Mouse (Mus musculus): ENCODE measurements around the gene Tbc1d24.
"Not testable (repeated sequence)": the region's sequence is repeated elsewhere in the genome, so short reads cannot be mapped to it uniquely, and the experiment has no call there.

The Tbc1d24 gene

DNA sequence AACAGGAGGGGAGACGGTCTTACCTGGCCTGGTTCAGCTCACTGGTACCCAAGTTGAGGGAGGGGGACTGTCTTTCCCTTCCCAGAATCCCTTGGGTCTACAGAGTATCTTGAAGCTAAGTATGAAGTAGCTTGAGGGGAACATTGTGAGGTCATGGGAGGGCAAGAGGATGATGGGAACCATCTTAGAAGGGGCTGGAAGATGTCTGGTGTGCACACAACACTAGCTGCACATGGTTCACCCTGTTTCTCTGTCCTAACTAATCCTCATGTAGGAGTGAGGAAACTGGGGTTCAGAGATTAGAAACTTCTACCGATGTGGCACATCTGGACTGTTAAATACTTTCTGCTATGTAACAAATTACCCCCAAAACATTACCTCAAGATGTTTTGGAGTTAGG lies 54.5 kb downstream of the Tbc1d24 start, which contains the start of gene Pdpk1:
Pdpk1 (minus strand) TSS at position 101 of the 400 bp plus-strand sequence.
- DNase-seq (ENCODE audit: low spot score in 2 of 2): no peak

GRCm38 (mm10) chr17:24149421-24149820 lies 55.9 kb downstream of the Tbc1d24 start:
- no peak for DNase-seq (ENCODE audit: low spot score in 2 of 2)

GRCm38 (mm10) chr17:24142897-24143296 lies 62.5 kb downstream of the Tbc1d24 start:
- DNase-seq (ENCODE audit: low spot score in 2 of 2): no peak

DNA sequence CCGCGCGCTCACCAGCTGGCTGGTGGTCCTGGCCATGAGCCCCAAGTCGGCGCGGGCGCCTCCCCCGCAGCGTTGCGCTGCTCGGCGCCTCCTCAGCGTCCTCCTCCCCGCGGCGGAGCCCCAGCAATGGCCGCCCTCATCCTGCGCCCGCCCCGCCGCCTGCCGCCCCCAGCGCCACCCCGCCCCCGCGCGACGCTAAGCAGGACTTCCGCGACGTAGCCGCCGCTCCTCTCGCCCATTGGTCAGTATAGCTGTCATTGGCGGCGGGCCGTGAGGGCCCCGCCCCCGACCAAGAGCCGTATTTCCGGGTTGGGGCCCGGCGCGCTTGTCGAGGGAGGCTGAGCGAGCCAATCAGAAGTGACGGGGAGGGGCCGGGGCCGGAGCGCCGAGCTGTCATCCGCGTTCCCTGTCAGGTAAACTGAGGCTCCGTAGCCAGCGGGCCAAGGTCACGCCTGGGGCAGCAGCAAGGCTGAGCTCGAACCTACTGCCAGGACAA lies 63.9 kb downstream of the Tbc1d24 start:
- DNase-seq (ENCODE audit: low spot score in 2 of 2): peak; percentile 92 to 97

GRCm38 (mm10) chr17:24140845-24141424 lies 64.4 kb downstream of the Tbc1d24 start:
- DNase-seq (ENCODE audit: low spot score in 2 of 2): no peak

DNA sequence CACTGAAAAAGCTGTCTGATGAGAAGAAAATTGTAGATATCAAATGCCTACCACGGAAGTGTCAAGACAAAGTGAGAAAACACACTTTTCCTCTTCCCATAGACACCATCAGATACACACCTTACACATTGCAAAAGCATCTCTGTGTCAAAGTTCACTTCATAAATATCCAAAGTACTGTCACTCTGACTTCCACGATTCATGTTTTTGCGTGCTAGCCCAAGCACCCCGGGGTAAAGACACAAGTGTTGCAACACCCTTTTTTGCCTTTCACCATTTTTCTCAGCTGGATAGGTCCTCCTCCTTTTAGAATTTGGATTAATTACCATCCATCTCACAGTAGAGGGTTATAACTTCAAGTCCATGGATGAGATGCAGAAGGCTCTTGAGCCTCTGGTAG lies 65.4 kb downstream of the Tbc1d24 start:
- no peak for DNase-seq (ENCODE audit: low spot score in 2 of 2)

DNA sequence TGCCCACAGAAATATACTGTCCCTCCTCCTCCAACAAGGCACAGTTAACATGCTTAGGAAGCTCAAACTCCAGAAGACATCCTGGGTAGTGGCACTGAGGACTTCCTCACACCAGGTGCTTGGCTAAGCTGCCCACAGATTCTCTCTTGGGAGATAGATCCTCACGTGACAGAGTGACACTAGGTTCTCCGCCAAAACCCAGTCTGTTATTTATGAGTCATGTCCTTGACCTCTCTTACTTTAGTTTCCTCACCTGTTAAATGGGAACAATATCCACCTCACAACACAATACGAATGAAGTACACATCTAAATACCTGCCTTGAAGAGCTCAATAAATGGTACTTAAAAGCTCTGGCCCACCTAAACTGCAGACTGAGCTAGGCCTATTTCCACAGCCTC lies 66.1 kb downstream of the Tbc1d24 start:
- DNase-seq (ENCODE audit: low spot score in 2 of 2): no peak

DNA sequence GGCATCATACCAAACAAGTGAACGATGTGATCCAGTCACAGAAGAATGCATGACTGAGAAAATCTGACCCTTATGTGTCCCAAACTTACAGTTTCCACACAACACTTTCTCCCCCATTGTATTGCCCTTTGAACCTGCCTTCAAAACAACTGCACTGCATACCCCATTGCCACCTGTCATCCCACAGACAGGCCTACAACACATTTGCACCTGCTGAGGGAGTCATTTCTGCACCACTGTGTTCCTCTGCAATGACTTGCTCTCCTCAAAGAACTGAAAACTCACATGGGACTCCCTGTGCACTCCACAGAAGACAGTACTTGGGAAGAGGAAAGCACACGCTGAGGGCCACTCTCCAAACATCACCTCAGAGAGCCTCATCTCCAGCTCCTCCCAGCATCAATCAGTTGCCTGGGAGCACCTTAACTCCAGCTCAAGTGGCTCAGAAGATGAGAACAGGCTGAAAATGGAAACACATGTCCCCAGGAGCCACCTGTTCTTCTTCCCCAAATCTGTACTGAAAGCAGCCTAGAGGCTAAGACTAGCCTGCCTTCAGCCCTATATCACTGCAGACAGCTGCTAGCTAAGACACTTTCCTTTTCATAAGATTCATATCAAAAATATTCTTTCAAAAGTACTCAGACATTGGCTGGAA lies 68.0 kb downstream of the Tbc1d24 start:
- DNase-seq (ENCODE audit: low spot score in 2 of 2): no peak

GRCm38 (mm10) chr17:24134062-24134461 lies 71.3 kb downstream of the Tbc1d24 start:
- no peak for DNase-seq (ENCODE audit: low spot score in 2 of 2)

- DNase-seq (ENCODE audit: low spot score in 2 of 2): not testable (repeated sequence)
These were observed 72.4 kb downstream of the Tbc1d24 start for GRCm38 (mm10) chr17:24132919-24133318.

DNA sequence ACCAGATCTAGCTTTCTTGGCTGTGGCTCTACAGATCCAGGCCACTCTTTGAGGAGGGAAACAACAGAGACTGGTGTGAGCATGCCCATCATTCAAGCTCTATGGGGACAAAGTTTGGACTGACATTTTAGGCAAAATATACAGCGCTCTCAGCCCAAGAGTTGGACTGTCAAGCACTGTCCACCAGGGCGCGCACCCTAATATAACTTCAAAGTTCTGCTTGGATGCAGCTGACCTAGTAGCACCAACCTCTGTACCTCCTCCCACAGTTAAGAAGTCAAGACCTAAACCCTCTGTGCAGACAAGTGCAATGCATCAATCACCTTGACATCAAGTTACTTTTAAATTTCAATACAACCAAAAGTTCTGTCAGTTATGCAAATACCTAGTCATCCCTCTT lies 73.8 kb downstream of the Tbc1d24 start:
- no peak for DNase-seq (ENCODE audit: low spot score in 2 of 2)

DNA sequence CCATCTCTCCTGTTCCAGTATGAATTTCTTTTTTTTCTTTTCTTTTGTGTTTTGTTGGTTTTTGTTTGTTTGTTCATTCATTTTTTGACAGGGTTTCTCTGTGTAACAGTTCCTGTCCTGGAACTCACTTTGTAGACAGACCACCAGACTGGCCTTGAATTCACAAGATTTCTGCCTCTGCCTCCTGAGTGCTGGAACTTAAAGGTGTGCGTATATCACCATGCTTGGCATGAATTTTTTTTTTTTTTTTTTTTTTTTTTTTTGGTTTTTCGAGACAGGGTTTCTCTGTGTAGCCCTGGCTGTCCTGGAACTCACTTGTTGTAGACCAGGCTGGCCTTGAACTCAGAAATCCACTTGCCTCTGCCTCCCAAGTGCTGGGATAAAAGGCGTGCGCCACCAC lies 76.1 kb downstream of the Tbc1d24 start:
- not testable (repeated sequence) for DNase-seq (ENCODE audit: low spot score in 2 of 2)

- DNase-seq (ENCODE audit: low spot score in 2 of 2): no peak
These were observed 77.8 kb downstream of the Tbc1d24 start for GRCm38 (mm10) chr17:24127592-24127991.

GRCm38 (mm10) chr17:24126801-24127200 lies 78.6 kb downstream of the Tbc1d24 start:
- no peak for DNase-seq (ENCODE audit: low spot score in 2 of 2)
